Mouse (Mus musculus) neutrophil, adult 65 days (primary cell): ENCODE measurements around the gene D630036H23Rik. TPM values are rescaled to one million over a fixed set of nuclear protein-coding genes. Genes with fewer than 3 reads are reported as not detected.

ENCODE experiments used
- total RNA-seq: library from RNA; stranded (reverse); gene quantifications from 2 replicates; pipeline ENCODE4 v1.2.4, GENCODE M21; 2023

Gene D630036H23Rik
- not detected in 2 replicates for total RNA-seq

GRCm38 (mm10) chr12:36381441-36382340 lies at the start of gene D630036H23Rik, which contains the start of gene Ispd:
Gene D630036H23Rik (minus strand): TSS chr12:36382181.
Gene Ispd (plus strand): TSS chr12:36381450.

Other genes with a start within 250 kb of the D630036H23Rik start
- 4.2 and 5.4 TPM in 2 replicates for gene Ankmy2, start 225.1 kb downstream of the D630036H23Rik start, total RNA-seq
- gene Bzw2, start 224.1 kb downstream of the D630036H23Rik start, total RNA-seq, result 13.9 and 17.9 TPM in 2 replicates
- gene Lrrc72, start 128.8 kb downstream of the D630036H23Rik start, total RNA-seq, result not detected in 2 replicates
- not detected in 2 replicates for gene Sostdc1, start 68.0 kb downstream of the D630036H23Rik start, total RNA-seq
- 0.22 and 0.70 TPM in 2 replicates for gene Ispd, start 731 bp downstream of the D630036H23Rik start, total RNA-seq